Mouse (Mus musculus) heart, adult 9 months (tissue): ENCODE data around the gene Khnyn.

Experiments used
- DNase-seq, 2 experiments: peaks; one replicate each; pipeline ENCODE4 v3.0.0; 2022; ENCODE audit warnings: low spot score in 2 of 2

The Khnyn gene

GRCm38 (mm10) chr14:55884713-55885113, at the start of gene Khnyn:
Gene Khnyn (plus strand): TSS chr14:55884947.
- DNase-seq, result peak; percentile 96

DNA sequence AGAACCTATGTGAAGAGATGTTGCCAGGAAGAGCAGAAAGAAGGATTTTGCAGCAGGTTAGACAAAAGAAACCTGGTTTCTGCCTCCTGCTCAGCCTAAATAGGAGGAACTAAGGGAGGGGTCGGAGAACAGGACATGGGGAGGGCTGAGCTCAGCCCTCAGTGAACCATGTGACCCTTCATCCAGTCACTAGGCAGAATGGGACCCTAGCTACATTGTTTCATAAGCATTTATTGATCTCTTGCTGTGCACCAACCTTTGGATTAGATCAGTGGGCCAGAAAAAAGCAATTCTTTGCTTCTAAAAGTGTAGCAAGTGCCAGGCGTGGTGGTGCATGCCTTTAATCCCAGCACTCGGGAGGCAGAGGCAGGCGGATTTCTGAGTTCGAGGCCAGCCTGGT, 46.4 kb upstream of the Khnyn start:
- DNase-seq, result no peak

- no peak for DNase-seq
Observed at GRCm38 (mm10) chr14:55838740-55839139, 46.0 kb upstream of the Khnyn start.

- no peak for DNase-seq
Observed at GRCm38 (mm10) chr14:55840853-55841366, 43.8 kb upstream of the Khnyn start.

DNA sequence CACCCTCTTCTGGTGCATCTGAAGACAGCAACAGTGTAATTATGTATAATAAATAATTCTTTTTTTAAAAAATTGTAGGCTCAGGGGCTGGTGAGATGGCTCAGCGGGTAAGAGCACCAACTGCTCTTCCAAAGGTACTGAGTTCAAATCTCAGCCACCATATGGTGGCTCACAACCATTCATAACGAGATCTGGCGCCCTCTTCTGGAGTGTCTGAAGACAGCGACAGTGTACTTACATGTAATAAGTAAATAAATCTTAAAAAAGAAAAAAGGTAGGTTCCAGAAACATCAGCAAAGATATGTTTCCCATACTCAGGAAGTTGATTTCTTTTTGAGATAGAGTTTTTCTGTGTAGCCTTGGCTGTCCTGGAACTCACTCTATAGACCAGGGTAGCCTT, 42.0 kb upstream of the Khnyn start:
- no peak for DNase-seq

DNA sequence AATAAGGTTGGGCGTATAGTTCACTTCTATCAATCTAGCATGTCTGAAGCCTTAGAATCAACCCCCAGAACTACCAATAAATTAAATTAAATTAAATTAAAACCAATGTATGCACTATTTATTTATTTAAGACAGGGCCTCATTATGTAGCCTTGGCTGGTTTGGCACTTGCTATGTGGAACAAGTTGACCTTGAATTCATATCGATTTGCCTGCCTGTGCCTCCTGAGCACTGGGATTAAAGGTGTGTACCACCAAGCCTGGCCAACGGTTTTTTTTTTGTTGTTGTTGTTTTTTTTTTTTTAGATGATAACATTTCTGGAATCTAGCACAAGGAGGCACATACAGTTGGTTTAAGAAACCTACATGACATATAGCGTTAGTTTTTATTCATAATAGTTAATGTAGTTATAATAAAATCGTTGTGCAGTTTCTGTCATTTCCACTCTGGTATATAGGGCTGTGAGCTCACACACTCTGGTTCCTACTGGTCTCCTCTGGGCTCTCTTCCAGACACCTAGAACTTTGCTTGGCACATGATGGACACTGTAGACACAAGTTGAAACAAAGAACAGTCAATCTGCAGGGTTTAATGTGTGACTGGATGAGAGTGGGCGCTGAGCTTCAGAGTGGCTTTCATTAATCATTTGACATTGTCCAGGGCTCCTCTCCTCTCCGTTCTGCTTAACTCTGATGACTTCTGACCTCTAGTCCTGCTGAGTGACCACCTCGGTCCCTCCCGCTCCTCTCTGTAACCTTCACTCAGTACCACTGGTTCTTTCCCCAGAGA, 39.0 kb upstream of the Khnyn start:
- DNase-seq, result no peak

- DNase-seq, result no peak
Observed at GRCm38 (mm10) chr14:55850885-55851284, 33.9 kb upstream of the Khnyn start.

DNA sequence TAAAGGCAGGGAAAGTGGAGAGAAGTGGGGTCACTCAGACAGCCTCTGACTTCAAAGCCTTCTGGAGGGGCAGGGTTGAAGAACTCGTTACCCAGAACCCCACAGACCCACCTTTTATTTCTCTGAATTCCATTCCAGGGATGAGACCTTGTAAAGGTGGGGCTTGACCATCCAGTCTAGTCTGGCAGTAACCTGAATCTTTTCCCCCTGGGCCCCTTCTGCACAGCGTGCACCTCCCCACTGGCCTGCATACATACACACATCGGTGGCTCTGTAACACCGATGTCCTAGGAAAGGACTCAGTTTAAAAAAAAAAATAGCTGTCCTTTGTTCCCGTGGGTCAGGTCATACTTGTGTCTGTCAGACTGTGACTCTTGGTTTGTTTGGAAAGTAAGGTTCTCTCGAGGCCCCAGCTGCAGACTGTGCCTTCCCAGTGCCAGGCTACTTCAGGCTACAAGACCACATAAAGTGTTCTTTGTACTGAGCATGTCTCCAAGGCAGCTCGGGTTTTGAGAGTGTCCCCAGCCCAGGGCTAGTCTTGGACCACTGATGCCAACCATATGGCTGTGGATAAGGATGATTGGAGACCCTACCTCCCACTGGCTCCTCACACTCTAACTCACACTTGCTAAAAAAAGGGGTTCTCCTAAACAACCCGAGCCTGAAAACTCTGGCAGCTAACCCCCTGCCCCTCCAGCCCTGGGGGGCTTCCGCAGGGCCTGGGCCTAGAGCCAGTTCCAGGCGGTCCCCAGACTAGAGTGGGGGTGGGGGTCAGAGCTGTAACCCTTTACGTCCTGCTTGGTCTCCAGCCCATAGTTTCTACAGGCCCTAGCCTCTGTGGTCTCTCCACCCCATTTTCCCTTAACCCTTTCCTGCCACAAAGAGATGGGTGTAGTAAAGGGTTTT, 31.8 kb upstream of the Khnyn start:
- DNase-seq, result no peak

DNA sequence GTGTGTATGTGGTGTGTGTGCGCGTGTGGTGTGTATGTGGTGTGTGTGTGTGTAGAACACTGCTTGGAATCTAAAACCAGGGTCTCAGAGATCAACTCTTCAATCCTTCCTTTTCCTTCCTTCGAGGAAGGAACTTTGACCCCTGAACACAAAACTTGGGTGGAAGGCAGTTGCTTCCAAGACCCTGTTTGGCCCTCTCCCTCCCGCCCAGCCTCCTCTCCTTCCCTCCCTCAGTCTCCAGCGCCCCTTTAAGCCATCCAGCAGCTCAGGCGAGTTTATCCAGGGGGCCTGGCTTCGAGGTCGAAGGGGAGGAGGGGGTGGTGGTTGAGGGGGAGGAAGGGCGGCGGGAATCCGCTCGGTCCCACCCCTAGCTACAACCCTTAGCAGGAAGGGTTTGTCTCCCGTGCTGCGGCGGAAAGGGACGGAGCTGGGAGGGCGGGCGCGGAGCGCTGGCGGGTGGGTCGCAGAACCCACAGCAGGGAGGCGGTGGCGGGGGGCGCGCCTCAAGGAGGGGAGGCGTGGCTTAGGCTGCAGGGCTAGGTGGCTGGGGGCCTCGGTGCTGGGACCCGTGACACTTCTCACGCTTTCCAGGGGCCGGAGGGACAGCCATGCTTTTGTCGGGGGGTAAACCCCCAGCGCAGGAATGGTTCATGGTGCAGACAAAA, 31.0 kb upstream of the Khnyn start, which contains the start of gene Nynrin:
Gene Nynrin (plus strand): TSS at position 390 of the 665 bp plus-strand sequence.
- DNase-seq, result peak; percentile 67 to 76

- DNase-seq, result no peak
Observed at GRCm38 (mm10) chr14:55854406-55855100, 30.2 kb upstream of the Khnyn start.

DNA sequence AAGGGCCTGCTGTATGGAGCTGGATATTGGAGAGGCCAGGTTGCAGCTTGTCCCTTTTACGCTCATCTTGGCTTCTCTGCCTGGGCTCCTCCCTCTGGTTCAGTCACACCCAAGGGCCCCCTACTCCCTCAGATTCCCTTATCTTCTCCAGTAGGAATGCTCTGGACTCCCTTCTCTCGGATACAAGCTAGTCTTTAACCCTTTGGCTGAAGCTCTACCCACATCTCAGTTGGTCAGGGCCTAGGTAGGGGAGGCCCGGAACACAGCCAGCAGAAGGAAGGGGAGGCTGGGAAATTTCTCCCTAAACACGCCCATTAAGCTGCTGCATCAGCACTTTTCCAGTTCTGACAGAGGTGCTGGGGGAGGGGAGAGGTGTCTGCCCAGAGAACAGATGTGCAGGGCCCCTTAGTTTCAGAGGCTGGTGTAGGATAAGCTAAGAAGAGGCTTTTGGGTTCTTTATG, 29.6 kb upstream of the Khnyn start:
- peak; percentile 32 to 44 for DNase-seq

DNA sequence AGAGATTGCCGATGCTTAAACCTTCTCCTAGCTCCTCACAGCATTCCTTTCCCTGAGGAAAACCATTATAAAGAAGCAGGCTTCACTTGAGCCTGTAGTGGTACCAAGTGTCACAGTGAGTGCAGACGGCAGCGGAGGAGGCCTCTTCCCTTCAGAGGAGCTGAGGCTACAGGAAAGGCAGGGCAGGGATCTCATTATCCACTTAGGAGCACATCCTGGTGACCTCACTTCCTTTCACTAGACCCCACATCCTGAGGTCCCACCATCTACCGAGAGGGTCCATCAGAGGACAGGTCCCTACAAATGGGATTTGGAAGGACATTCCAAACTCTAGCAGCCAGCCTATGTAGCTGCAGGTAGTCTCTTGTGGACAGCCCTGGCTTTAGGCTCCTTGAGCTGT, 27.2 kb upstream of the Khnyn start:
- DNase-seq, result no peak

DNA sequence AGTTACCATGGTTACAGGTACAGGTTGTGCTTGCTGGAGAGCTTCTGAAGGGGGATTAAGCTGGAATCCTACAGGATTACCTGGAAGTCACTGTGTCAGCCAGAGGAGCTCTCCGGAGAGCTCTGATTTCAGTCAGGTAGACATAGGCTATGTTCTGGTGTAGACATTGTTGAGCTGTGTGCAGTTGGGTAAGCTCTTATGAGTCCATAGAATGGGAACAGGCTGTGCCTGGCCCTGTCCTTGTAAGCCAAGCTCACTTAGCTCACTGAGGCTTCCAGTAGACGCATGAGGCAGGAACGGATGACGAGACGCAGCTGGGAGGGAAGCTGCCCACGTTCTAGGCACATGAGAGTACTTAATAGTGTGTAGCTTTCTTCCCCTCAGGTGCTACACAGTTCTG, 22.6 kb upstream of the Khnyn start:
- DNase-seq, result no peak

- DNase-seq, result no peak
Observed at GRCm38 (mm10) chr14:55862970-55863369, 21.8 kb upstream of the Khnyn start.

- DNase-seq, result peak; percentile 62 to 79
Observed at GRCm38 (mm10) chr14:55863773-55864172, 21.0 kb upstream of the Khnyn start.

- peak in 1 of 2 experiments; percentile 54 for DNase-seq
Observed at GRCm38 (mm10) chr14:55866962-55867361, 17.8 kb upstream of the Khnyn start.

DNA sequence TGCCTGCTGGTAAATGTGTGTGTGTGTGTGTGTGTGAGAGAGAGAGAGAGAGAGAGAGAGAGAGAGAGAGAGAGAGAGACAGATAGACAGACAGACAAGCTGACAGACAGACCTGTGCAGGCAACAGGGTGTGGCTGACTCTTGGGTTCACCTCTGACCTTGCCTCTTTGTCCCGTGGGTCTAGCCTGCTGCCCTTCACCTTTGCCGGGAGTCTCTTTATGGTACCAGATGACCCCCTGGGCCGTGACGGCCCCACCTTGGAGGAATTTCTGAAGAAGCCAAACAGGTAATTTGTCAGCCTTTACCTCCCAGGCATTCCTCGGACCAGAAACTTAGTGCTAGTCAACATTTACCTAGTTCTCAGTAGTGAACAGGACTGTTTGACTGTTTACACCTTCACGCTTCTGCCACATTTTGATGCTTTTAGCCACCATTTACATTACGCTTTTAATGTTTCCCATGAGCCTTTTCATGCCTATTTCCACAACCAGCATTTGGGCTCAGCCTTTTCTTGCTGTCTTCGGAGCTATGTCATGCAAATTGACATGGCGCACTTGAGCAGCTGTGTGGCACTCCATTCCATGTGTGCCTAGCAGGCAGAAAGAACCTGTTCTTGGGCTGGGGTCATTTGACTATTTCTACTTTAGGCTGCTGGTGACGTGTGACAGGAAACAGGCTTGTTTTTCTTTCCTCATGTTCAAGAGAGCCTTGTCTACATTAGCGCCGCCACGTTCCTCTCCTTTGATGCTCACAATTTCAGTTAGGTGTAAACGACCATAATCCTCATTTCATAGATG, 16.3 kb upstream of the Khnyn start:
- no peak for DNase-seq

- no peak for DNase-seq
Observed at GRCm38 (mm10) chr14:55869538-55869937, 15.2 kb upstream of the Khnyn start.

DNA sequence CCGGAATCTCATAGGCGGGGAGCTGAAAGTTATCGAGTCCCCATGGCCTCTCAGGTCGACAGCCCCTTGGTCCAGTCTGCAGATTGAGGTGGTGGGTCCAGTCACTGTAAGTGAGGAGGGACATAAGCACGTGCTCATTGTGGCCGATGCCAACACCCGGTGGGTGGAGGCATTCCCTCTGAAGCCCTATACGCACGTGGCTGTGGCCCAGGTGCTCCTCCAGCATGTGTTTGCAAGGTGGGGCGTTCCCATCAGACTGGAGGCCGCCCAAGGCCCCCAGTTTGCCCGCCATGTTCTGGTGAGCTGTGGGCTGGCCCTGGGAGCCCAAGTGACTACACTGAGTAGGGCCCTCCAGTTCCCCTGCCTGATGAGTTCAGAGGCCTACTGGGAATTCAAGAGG, 12.7 kb upstream of the Khnyn start:
- DNase-seq, result no peak

DNA sequence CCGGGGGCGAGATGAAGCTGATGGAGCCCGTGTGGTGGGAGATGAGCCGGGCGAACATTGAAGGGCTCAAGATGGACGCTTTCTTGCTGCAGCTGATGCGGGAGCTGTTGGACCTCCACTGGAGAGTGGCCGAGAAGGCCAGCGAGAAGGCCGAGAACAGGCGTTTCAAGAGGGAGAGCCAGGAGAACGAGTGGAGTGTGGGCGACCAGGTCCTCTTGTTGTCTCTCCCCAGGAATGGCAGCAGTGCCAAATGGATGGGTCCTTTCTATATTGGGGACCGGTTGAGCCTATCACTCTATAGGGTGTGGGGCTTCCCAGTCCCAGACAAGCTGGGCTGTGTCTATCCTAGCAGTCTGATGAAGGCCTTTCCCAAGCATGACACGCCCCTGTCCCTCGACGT, 12.2 kb upstream of the Khnyn start:
- no peak for DNase-seq
